Mouse (Mus musculus) cerebellum, adult 18-20 months (tissue): ENCODE measurements around the gene Rgs7.

Experiments
- DNase-seq, 2 experiments: peaks; one replicate each; pipeline ENCODE4 v3.0.0; 2021

The Rgs7 gene

GRCm38 (mm10) chr1:175143051-175143450 lies 349.2 kb downstream of the Rgs7 start:
- no peak for DNase-seq

GRCm38 (mm10) chr1:175128525-175128924 lies 363.8 kb downstream of the Rgs7 start:
- DNase-seq, result peak; percentile 56 to 61

DNA sequence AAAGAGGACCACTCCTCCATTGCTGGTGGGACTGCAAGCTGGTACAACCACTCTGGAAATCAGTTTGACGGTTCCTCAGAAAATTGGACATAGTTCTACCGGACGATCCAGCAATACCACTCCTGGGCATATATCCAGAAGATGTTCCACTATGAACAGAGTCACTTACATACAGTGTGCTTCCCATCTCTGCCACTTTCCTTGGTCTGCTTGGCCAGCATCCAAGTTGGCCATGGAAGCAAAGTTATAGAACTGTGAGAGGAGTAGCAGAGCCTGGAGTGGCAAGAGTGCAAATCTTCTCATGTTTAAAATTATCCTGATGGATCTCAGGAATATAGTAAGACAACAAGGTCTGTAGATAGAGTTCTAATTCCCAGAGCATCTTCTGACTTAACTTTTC lies 367.9 kb downstream of the Rgs7 start:
- DNase-seq, result peak in 1 of 2 experiments; percentile 15

GRCm38 (mm10) chr1:175118904-175119555 lies 373.3 kb downstream of the Rgs7 start:
- peak; percentile 38 to 44 for DNase-seq

DNA sequence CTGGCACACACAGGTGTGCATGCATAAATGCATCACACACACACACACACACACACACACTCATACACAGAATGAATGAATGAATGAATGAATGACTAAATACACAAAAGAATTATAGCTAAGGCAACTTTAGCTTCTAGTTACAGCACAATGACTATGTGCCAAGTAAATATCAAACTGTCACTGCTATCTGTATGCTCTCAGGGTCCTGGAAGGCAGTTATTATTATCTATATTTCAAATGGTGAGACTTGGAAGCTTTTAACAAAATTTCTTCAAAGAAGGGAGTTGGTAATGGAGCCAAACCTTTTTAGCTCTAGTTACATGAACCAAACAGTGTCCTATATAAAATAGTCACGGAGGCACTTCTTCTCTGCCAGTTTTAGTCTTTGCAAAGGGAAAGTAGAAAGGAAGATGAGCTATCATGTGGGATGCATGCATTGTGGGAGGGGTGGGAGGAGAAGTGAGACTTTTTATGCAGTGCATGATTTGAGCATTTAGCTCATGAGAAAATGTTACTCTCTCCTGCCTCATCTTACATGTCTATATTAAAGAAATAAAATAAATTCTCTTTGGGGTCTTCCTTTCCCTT lies 383.9 kb downstream of the Rgs7 start:
- DNase-seq, result no peak

- no peak for DNase-seq
Observed at GRCm38 (mm10) chr1:175106315-175106714, 386.0 kb downstream of the Rgs7 start.

- no peak for DNase-seq
Observed at GRCm38 (mm10) chr1:175105426-175105825, 386.9 kb downstream of the Rgs7 start.

- no peak for DNase-seq
Observed at GRCm38 (mm10) chr1:175097014-175097413, 395.3 kb downstream of the Rgs7 start.

DNA sequence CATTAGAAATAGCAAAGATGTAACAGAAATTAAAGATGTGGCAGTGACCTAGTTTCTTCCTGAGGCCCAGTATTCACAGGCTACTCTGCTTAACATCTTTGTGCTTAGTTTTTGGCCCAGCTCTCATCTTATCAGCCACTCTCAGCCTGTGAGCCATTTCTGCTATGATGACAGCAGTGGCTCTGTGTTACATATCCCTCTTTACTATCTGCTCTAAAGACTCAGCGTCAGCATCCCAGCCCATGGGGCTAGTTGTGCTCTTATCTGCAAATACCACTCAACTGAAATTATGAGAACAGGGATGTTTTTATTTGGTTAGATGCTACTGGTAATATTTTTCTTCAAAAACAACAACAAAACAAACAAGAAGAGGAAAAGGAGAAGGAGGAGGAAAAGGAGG lies 410.2 kb downstream of the Rgs7 start:
- DNase-seq, result no peak

GRCm38 (mm10) chr1:175079819-175080608 lies 412.3 kb downstream of the Rgs7 start:
- DNase-seq, result no peak

GRCm38 (mm10) chr1:175073500-175074232 lies 418.6 kb downstream of the Rgs7 start:
- DNase-seq, result no peak

DNA sequence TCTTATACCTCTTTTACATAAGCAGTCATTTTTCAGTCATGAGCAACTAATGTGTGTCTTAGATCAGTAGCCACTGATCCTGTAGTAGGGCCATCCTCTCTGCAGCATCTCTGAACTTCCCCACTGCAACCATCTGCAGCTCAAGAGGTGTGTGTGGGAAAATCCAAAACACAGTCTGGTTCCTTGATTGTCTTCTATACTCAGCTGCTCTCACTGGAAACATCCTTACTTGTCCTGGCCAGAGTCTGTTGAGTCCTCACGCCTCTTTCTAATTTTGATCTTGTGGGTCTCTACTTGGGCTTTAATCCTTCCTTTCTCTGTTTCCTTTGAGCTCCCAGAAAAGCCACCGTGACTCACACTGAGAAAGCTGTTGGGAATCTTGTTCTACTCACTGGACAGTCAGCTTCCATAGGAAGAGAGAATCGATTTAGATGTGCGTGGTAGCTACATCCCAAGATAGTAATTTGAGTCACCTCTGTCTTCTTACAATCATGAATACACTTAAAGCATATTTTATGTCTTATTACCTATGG lies 422.5 kb downstream of the Rgs7 start:
- no peak for DNase-seq

GRCm38 (mm10) chr1:175049121-175049520 lies 443.2 kb downstream of the Rgs7 start:
- peak; percentile 12 to 19 for DNase-seq

DNA sequence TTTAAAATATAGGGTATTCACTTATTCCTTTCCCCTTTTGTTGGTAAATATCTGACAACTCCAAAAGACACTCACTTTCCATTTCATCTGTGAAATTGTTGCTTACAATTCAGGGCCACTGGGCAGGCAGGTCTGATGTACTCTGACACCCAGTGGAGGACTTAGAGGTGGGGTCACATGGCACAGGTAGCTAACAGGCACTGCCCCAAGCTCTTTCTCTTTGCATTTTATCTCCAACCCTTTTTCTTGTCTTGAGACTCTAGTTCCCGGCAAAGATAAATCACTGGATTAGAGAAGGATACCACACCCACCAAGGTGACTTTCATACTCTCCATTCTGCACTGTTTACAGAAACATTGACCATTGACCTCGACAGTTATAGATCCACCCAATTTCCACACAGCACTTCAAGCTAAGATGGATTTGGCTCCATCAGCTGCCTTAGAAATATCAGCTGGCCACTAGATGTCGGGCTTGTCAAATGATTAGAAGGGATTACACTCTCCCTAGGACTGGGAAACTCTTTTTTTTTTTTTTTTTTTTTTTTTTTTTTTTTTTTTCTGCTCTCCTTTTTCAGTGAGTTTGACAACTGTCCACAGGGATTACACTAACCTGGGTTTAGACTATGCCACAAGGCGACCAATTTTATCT lies 451.0 kb downstream of the Rgs7 start:
- peak; percentile 72 for DNase-seq

DNA sequence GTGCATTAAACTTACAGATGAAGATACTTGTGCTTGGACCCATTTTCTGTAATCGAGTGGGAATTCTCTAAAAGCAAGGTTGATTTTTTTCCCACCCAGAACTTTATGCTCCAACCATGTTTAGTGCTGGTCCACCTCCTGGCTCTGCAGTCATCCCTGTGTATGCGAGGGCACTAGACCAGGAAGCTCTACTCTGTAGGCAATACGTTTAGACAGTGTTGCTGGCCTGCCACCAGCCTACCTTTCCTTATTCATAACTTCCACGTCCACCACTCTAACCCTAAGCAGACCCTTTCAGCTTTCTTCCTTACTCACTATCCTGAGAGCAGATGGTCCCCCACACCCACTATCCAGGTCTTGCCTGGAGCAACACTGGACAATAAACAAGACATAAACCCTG lies 452.3 kb downstream of the Rgs7 start:
- no peak for DNase-seq

GRCm38 (mm10) chr1:175039567-175039966 lies 452.7 kb downstream of the Rgs7 start:
- no peak for DNase-seq

- no peak for DNase-seq
Observed at GRCm38 (mm10) chr1:175035461-175035860, 456.8 kb downstream of the Rgs7 start.

- DNase-seq, result no peak
Observed at GRCm38 (mm10) chr1:175032015-175032414, 460.3 kb downstream of the Rgs7 start.

DNA sequence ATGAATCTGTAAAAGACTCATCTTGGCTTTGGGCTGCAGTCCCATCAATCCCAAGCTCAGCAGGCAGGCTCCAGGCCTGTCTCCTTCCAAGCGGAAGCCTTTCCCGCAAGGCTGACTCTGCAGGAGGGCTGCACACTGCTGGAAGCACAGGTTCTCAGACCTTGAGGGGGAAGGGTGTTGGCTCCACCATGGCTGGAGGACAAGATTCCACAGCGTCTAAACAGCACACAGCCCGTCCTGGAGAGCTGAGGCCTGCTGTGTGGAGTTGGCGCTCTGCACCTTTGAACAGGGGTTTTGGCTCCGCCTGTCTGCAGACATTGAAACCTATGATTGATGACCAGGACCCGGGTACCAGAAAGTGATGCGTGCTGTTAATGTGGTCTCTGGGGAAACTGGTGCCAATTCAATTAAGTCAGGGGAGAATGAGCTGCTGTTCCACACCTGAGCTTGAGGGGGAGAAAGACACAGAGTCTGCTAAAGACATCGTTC lies 463.5 kb downstream of the Rgs7 start:
- DNase-seq, result peak in 1 of 2 experiments; percentile 10

GRCm38 (mm10) chr1:175028267-175028666 lies 464.0 kb downstream of the Rgs7 start:
- no peak for DNase-seq

DNA sequence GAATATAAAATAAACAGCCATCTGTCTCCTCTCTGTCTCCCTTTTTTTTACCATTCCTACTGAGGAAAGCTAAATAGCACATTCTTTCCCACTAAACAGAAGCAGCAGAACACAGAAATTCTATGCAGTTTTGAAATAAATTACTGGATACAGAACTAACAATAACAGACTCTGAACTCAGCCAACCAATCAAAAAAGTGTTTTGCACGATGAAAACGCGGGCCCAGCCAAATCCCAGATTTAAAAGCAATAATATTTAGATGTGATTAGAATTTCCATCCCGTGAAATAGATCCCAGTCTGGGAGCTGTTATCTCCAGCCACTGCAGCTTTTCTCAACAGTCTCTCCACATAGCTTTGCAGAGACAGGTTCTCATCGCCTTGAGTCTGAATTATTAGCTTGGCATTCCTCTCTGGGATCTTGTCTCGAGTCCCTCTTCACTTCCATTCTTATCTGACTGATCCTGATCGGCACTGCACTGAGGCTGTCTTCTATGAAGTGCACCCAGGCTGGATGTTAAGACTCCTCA lies 466.5 kb downstream of the Rgs7 start:
- DNase-seq, result no peak

- no peak for DNase-seq
Observed at GRCm38 (mm10) chr1:175024136-175024535, 468.2 kb downstream of the Rgs7 start.
